Mouse (Mus musculus): ENCODE measurements at regions not wholly inside any gene's neighbourhood (a gene's known extent, or its start where the extent isn't known, plus 50 kb on each side); places are given as distances from the start of the nearest gene placed in this dataset.

GRCm38 (mm10) chr14:91027054-91027453, 2555.9 kb upstream of the Pcdh20 start:
- in situ Hi-C loops (cut with MboI, MseI) = no loop called here

GRCm38 (mm10) chr14:91020099-91020498, 2548.9 kb upstream of the Pcdh20 start:
- in situ Hi-C loops (cut with MboI, MseI) = no loop called here

GRCm38 (mm10) chr14:91014712-91015111, 2543.5 kb upstream of the Pcdh20 start:
- in situ Hi-C loops (cut with MboI, MseI) = loop anchor here (5.0 kb wide), 1 partner anchor 633 kb away; no protein-coding TSS in a partner anchor

Data from regulatory T cell (primary cell).